Mouse (Mus musculus) kidney, postnatal 25 days (tissue): ENCODE results near the gene Olfr1086.
"Not testable (repeated sequence)": the region's sequence is repeated elsewhere in the genome, so short reads cannot be mapped to it uniquely, and the experiment has no call there.

Source experiments
- DNase-seq, 2 experiments: peaks; one replicate each; pipeline ENCODE4 v3.0.0; 2021; ENCODE audit warnings: mixed read lengths in 2 of 2

Gene Olfr1086

DNA sequence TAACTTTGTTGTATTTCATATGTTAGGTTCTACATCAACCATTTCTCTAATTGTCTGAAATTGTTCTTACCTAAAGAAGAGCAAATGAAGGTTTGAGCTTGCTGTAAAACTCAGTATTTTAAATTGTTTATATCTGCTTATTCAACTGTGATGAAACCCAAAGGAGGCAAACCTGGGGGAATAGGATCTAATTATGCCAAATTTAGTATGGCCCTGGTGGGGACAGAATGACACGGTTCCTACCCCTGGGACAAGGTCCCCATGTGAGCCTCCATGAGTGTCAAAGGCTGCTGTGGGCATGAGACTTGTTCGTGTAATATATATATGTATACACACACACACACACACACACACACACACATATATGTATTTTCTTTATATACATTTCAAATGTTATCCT is at the start of gene Olfr1086:
Olfr1086 (minus strand) TSS at position 101 of the 400 bp plus-strand sequence.
- no peak for DNase-seq

DNA sequence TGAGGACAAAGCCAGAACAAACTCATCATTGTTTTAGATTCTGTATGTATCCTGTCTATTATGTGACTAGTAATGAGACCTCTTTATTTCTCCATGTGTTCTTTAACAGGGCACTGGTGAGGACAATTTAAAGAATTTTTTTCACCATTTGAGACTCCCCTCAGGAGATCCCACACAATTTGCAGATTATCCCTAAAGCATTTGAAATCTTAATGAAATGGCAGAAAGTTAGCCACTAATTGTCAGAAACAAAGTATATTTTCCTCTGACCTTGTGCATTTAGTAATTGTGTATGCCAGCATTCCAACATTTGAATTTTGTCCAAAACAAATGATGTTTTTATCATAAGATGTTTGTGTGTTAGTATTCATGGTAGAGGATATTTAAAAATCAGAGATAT is 18.4 kb upstream of the Olfr1086 start, which contains the start of gene Olfr1087:
Olfr1087 (minus strand) TSS at position 101 of the 400 bp plus-strand sequence.
- DNase-seq = no peak

GRCm38 (mm10) chr2:86661919-86662318 is 18.0 kb downstream of the Olfr1086 start, which contains the start of gene Olfr1085:
Gene Olfr1085, minus strand, starts transcription at chr2:86662019.
- DNase-seq = no peak

DNA sequence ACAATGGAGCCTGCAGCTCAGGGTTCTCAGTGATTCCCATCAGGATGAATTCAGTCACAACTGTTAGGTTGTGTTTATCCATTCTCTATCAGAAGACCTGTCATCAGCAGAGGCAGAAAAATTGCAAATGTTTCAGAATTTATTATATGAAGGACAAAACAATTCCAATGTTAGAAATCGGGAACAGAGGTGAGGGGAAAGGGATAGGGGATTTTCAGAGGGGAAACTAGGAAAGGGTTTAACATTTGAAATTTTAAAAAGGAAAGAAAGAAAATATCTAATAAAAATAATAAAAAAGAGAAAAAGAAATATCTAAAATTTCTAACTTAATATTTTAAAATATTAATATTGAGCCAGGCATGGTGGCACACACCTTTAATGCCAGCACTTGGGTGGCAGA is 40.3 kb downstream of the Olfr1086 start, which contains the start of gene Olfr1084:
Olfr1084 (minus strand) TSS at position 101 of the 400 bp plus-strand sequence.
- not testable (repeated sequence) for DNase-seq
